Mouse (Mus musculus) liver, embryonic 14.5 days (tissue): ENCODE data around the gene Krt20. TPM values are rescaled to one million over a fixed set of nuclear protein-coding genes. Genes with fewer than 3 reads are reported as not detected.

Experiments
- ATAC-seq: fragments of 200-750 bp; cut with Nextera tagmentation; 2 replicates; pipeline ENCODE4 v1.8.0; 2017; ENCODE audit warnings: moderate number of reproducible peaks, mild to moderate bottlenecking, moderate library complexity; ENCODE audit not compliant: insufficient read depth
- DNase-seq, 3 experiments: peaks; one replicate each; pipeline ENCODE4 v3.0.0-alpha.2; 2012 to 2013; ENCODE audit warnings: low read depth in 3 of 3, low spot score in 3 of 3
- H3K27ac ChIP-seq: fragments of 300-500 bp; sonication (generic); 2 replicates; pipeline ENCODE4 v1.5.1; 2014; ENCODE audit warnings: moderate library complexity, mild to moderate bottlenecking, control low read depth, inconsistent platforms
- H3K27me3 ChIP-seq: fragments of 300-500 bp; sonication (generic); 2 replicates; pipeline ENCODE4 v1.6.1; 2014; ENCODE audit warnings: mild to moderate bottlenecking, low read length, moderate library complexity; ENCODE audit not compliant: control insufficient read depth, insufficient read depth
- H3K36me3 ChIP-seq: fragments of 300-500 bp; sonication (generic); replicated peaks from 2 replicates; pipeline ENCODE4 v1.6.1; 2014; ENCODE audit warnings: low read depth; ENCODE audit not compliant: control insufficient read depth, insufficient read depth
- H3K4me1 ChIP-seq, 2 experiments: fragments of 200-500 bp in 1 of 2; fragments of 300-500 bp in 1 of 2; sonication (generic) in 1 of 2; replicated peaks; 2 replicates each; pipeline ENCODE4 v1.6.1; 2012 to 2014; ENCODE audit warnings: antibody characterized with exemption in 1 of 2, inconsistent platforms in 1 of 2, low read length in 1 of 2; ENCODE audit not compliant: control insufficient read depth in 2 of 2, insufficient read depth in 2 of 2
- H3K4me2 ChIP-seq: fragments of 300-500 bp; sonication (generic); 2 replicates; pipeline ENCODE4 v1.6.1; 2014; ENCODE audit warnings: low read depth, mild to moderate bottlenecking, control low read depth, moderate library complexity
- H3K4me3 ChIP-seq, 2 experiments: fragments of 200-500 bp in 1 of 2; fragments of 300-500 bp in 1 of 2; sonication (generic) in 1 of 2; 2 replicates each; pipeline ENCODE4 v1.5.1; 2012 to 2014; ENCODE audit warnings: low read depth in 2 of 2, low read length in 2 of 2, mild to moderate bottlenecking in 2 of 2, control low read depth in 1 of 2, inconsistent platforms in 1 of 2, moderate library complexity in 1 of 2; ENCODE audit not compliant: insufficient read depth in 1 of 2
- H3K9ac ChIP-seq: fragments of 300-500 bp; sonication (generic); replicated peaks from 2 replicates; pipeline ENCODE4 v1.6.1; 2014; ENCODE audit warnings: mild to moderate bottlenecking, control low read depth, moderate library complexity
- H3K9me3 ChIP-seq: fragments of 300-500 bp; sonication (generic); 2 replicates; pipeline ENCODE4 v1.6.1; 2016; ENCODE audit warnings: low read length, mixed read lengths; ENCODE audit not compliant: control insufficient read depth
- CTCF ChIP-seq: IDR thresholded peaks from 2 replicates; pipeline ENCODE4 v1.5.1; 2016; ENCODE audit warnings: antibody characterized with exemption, low read depth, control low read depth
- EP300 ChIP-seq: IDR thresholded peaks from 2 replicates; pipeline ENCODE4 v1.6.1; 2016; ENCODE audit warnings: antibody characterized with exemption, low read depth
- WGBS: fragments of 180-500 bp; shearing (Covaris S2); extraction: QIAGEN DNeasy Blood & Tissue Kit; methylation state at CpG from one replicate; pipeline ENCODE4 v1.1.7; 2014; ENCODE audit not compliant: insufficient replicate concordance; 5-methylcytosine and 5-hydroxymethylcytosine counted together
- polyA plus RNA-seq, 2 experiments: library from polyadenylated mRNA; depleted of rRNA in 1 of 2; stranded (reverse) in 1 of 2; unstranded in 1 of 2; fragments of >200 nt; fragmentation: Nextera tagmentation in 1 of 2; extraction: Ambion mirVana in 1 of 2; gene quantifications; 2 replicates each; pipeline versions ENCODE4 v1.2.1 to v1.2.3; 2012 to 2014

Gene Krt20
- polyA plus RNA-seq, 2 experiments = 15.2 to 20.0 TPM

GRCm38 (mm10) chr11:99396034-99396433 is 41.9 kb downstream of the Krt20 start:
- H3K36me3 ChIP-seq = no peaks in the 10 kb centered on the region
- 36% methylated on average over 3 of the region's 3 CpGs for WGBS
- H3K27me3 ChIP-seq = no peaks in the 10 kb centered on the region
- no peak for TF ChIP-seq EP300
- no peak for TF ChIP-seq CTCF
- H3K4me3 ChIP-seq = no peak overlapping the region
- no peak overlapping the region for H3K9ac ChIP-seq
- ATAC-seq (no peak), DNase-seq (no peak)
- H3K4me2 ChIP-seq = no peak overlapping the region
- H3K9me3 ChIP-seq = no peaks in the 10 kb centered on the region
- no peaks in the 10 kb centered on the region for H3K4me1 ChIP-seq
- no peak overlapping the region for H3K27ac ChIP-seq

- no peaks in the 10 kb centered on the region for H3K27me3 ChIP-seq
- TF ChIP-seq CTCF (no peak), EP300 (no peak)
- no peaks in the 10 kb centered on the region for H3K9me3 ChIP-seq
- no peaks in the 10 kb centered on the region for H3K36me3 ChIP-seq
- H3K4me2 ChIP-seq = no peak overlapping the region
- no peak overlapping the region for H3K9ac ChIP-seq
- no peak overlapping the region for H3K27ac ChIP-seq
- no peaks in the 10 kb centered on the region for H3K4me1 ChIP-seq
- WGBS = 63% methylated on average over 10 of the region's 10 CpGs
- no peak for DNase-seq
- no peak overlapping the region for H3K4me3 ChIP-seq
- ATAC-seq = no peak
Observed at GRCm38 (mm10) chr11:99392492-99392891, 45.5 kb downstream of the Krt20 start.

- H3K4me3 ChIP-seq = no peak overlapping the region
- H3K27me3 ChIP-seq = no peaks in the 10 kb centered on the region
- 61% methylated on average over 6 of the region's 6 CpGs for WGBS
- H3K4me2 ChIP-seq = no peak overlapping the region
- TF ChIP-seq CTCF (no peak), EP300 (no peak)
- H3K36me3 ChIP-seq = no peaks in the 10 kb centered on the region
- no peak for ATAC-seq
- no peak for DNase-seq
- no peak overlapping the region for H3K27ac ChIP-seq
- H3K9ac ChIP-seq = no peak overlapping the region
- no peaks in the 10 kb centered on the region; a peak in 1 of 4 replicates for H3K4me1 ChIP-seq
- no peaks in the 10 kb centered on the region for H3K9me3 ChIP-seq
Observed at GRCm38 (mm10) chr11:99391375-99391774, 46.6 kb downstream of the Krt20 start.

GRCm38 (mm10) chr11:99390866-99391265 is 47.1 kb downstream of the Krt20 start:
- Histone ChIP-seq H3K4me2 (no peak overlapping the region), H3K4me1 (no peaks in the 10 kb centered on the region; a peak in 1 of 4 replicates), H3K9ac (no peak overlapping the region), H3K27me3 (no peaks in the 10 kb centered on the region), H3K27ac (no peak overlapping the region), H3K36me3 (no peaks in the 10 kb centered on the region), H3K9me3 (no peaks in the 10 kb centered on the region), H3K4me3 (no peak overlapping the region)
- ATAC-seq = no peak
- WGBS = 55% methylated on average over 7 of the region's 7 CpGs
- no peak for TF ChIP-seq CTCF
- TF ChIP-seq EP300 = no peak
- no peak for DNase-seq

- Histone ChIP-seq H3K9ac (no peak within 1 kb of the TSS), H3K9me3 (no peaks in the 10 kb centered on the region), H3K27ac (no peak within 1 kb of the TSS), H3K4me1 (no peaks in the 10 kb centered on the region; a peak in 1 of 4 replicates), H3K36me3 (no peaks in the 10 kb centered on the region), H3K4me2 (no peak within 1 kb of the TSS), H3K4me3 (no peak within 1 kb of the TSS), H3K27me3 (no peaks in the 10 kb centered on the region)
- DNase-seq = no peak
- TF ChIP-seq CTCF (no peak), EP300 (no peak)
- no peak for ATAC-seq
- 57% methylated on average over 4 of the region's 4 CpGs for WGBS
Observed at GRCm38 (mm10) chr11:99389264-99389663, 48.7 kb downstream of the Krt20 start, which contains the start of gene Krt10. TSS of gene Krt10 (minus strand) at chr11:99389364.
